Mouse (Mus musculus): ENCODE measurements at regions not wholly inside any gene's neighbourhood (a gene's known extent, or its start where the extent isn't known, plus 50 kb on each side); places are given as distances from the start of the nearest gene placed in this dataset.

DNA sequence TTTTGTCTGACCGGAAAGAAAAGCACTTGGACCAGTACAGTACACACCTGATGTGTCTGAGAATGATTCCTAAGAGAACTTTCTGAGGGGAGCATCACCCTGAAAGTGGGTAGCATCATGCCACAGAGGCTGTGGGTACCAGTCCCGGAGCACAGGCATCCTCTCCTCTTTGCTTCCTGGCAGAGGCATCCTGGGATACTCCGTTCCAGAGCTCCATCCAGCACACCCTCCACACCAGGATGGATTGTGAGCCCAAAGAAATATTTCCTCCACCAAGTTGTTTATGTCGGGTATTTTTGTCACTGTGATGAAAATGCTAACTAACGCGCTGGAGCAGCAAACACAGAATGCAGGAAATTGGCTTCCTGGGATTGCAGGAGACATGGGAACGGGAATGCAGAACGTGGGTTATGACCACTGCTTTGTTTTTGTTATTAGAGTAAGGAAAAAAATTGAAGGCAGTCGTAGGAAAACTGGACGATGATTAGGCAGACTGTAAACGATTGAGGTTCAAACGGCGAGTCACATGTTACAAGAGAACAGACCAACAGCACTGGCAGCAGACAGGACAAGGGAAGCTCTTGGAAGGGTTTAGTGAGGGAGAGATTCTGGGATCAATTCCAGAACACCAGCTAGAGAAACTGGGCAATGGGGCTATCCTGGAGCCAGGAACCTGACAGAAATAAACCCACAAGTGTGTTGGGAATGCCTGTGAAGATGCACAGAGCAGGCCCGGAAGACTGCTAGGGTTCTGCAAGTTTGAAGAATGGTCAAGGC is 134.6 kb downstream of the Fgf18 start:
- WGBS: 82% methylated on average over 14 of the region's 14 CpGs
- ATAC-seq: no peak

DNA sequence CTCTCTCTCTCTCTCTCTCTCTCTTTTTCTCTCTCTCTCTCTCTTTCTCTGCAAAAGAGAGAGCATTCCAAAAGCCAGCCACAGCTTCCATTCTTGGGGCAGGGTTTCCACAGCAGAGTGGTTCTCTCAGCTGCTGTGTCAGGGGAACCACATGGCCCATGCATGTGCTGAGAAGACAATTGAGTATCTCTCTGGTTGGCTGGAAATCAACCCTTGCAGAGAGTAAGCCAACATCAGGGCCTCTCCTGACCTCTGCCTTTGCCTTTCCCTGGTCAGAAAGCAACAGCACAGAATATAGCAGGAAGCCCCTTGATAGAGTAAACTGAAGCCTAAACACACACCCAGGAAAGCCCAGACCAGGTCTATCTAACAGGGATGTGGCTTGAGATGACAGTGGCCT is 138.6 kb downstream of the Fgf18 start:
- no peak overlapping the region for H3K4me2 ChIP-seq (ENCODE audit: low read length)
- no peak overlapping the region for H3K4me3 ChIP-seq (ENCODE audit: low read depth, low read length)

More for the DNA sequence above, 134.6 kb downstream of the Fgf18 start:
- Histone ChIP-seq H3K36me3 (ENCODE audit: control insufficient read depth, insufficient read depth, low read length) (no peaks in the 10 kb centered on the region), H3K4me2 (ENCODE audit: low read length) (no peak overlapping the region), H3K9me3 (replicated peaks; ENCODE audit: control insufficient read depth, low read length, poor library complexity, severe bottlenecking) (no peaks in the 10 kb centered on the region), H3K27ac (ENCODE audit: low read length) (no peak overlapping the region), H3K27me3 (ENCODE audit: control insufficient read depth, insufficient read depth, low read depth, low read length) (no peaks in the 10 kb centered on the region), H3K4me1 (ENCODE audit: control insufficient read depth, insufficient read depth, low read length) (no peaks in the 10 kb centered on the region), H3K4me3 (ENCODE audit: low read depth, low read length) (no peak overlapping the region), H3K9ac (ENCODE audit: low read depth, low read length) (no peak overlapping the region)

DNA sequence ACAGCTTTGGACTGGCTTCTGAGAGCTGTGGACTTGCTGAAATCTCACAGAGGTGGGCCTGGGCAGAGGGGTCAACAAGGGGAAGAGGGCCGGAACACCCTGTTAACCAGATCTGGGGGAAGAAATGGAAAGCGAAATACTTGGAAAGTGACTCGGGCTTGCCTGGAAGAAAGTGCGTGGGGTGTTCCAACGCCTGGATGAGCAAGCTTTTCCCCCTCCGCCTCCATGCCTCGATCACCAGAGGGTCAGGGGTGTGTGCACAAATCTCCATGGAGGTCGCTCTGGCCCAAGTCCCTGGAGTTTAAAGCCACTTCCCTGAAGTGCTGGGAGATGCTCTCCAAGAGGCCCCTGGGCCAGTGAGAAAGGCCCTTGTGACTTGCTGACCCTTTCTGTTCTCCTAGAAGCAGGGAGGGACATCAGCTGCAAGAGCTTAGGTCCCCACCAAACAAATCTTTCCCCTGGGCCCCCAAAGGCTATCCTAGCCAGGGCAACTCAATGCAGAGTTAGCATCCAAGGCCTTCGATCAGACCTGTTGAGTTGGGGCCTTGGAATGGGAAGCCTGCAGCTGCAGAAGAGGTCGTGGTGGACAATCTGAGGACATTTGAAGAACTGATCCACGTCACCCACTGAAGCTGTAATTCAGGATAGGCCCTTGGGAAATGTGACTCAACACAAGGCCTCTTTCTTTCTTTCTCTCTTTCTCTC is 139.2 kb downstream of the Fgf18 start:
- no peaks in the 10 kb centered on the region for H3K9me3 ChIP-seq (replicated peaks; ENCODE audit: control insufficient read depth, low read length, poor library complexity, severe bottlenecking)
- H3K4me3 ChIP-seq (ENCODE audit: low read depth, low read length): no peak overlapping the region
- no peak overlapping the region for H3K27ac ChIP-seq (ENCODE audit: low read length)
- no peak for ATAC-seq
- no peaks in the 10 kb centered on the region for H3K27me3 ChIP-seq (ENCODE audit: control insufficient read depth, insufficient read depth, low read depth, low read length)
- H3K4me2 ChIP-seq (ENCODE audit: low read length): no peak overlapping the region
- 91% methylated on average over 11 of the region's 11 CpGs for WGBS
- H3K9ac ChIP-seq (ENCODE audit: low read depth, low read length): no peak overlapping the region
- H3K36me3 ChIP-seq (ENCODE audit: control insufficient read depth, insufficient read depth, low read length): no peaks in the 10 kb centered on the region
- H3K4me1 ChIP-seq (ENCODE audit: control insufficient read depth, insufficient read depth, low read length): peaks cover 10% of the 10 kb centered on the region

More for the DNA sequence above, 138.6 kb downstream of the Fgf18 start:
- no peaks in the 10 kb centered on the region for H3K27me3 ChIP-seq (ENCODE audit: control insufficient read depth, insufficient read depth, low read depth, low read length)
- H3K4me1 ChIP-seq (ENCODE audit: control insufficient read depth, insufficient read depth, low read length): peaks cover 10% of the 10 kb centered on the region
- no peak overlapping the region for H3K9ac ChIP-seq (ENCODE audit: low read depth, low read length)
- no peaks in the 10 kb centered on the region for H3K9me3 ChIP-seq (replicated peaks; ENCODE audit: control insufficient read depth, low read length, poor library complexity, severe bottlenecking)
- H3K27ac ChIP-seq (ENCODE audit: low read length): no peak overlapping the region
- no peaks in the 10 kb centered on the region for H3K36me3 ChIP-seq (ENCODE audit: control insufficient read depth, insufficient read depth, low read length)
- no peak for ATAC-seq

DNA sequence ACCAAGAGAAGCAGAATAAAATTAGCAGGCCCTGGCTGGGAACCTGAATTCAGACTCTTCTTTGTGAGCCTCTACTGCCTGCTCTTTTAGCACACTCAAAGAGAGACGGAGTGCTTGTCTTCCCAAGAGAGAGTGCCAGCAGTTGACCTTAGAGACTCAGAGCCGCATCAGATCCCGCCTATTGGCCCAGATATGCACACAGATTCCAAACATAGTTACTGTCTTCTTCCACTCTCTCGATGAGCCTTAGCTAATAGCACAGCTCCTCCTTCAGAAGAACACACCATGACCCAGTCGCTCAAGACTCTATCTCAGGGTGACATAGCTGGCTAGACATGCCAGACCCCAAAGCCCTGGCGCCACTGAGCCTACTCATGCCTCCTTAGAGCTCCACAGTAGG is 139.8 kb downstream of the Fgf18 start:
- Histone ChIP-seq H3K27me3 (ENCODE audit: control insufficient read depth, insufficient read depth, low read depth, low read length) (no peaks in the 10 kb centered on the region), H3K27ac (ENCODE audit: low read length) (no peak overlapping the region), H3K4me1 (ENCODE audit: control insufficient read depth, insufficient read depth, low read length) (peaks cover 10% of the 10 kb centered on the region), H3K36me3 (ENCODE audit: control insufficient read depth, insufficient read depth, low read length) (no peaks in the 10 kb centered on the region), H3K4me2 (ENCODE audit: low read length) (no peak overlapping the region), H3K9ac (ENCODE audit: low read depth, low read length) (no peak overlapping the region), H3K9me3 (replicated peaks; ENCODE audit: control insufficient read depth, low read length, poor library complexity, severe bottlenecking) (no peaks in the 10 kb centered on the region), H3K4me3 (ENCODE audit: low read depth, low read length) (no peak overlapping the region)
- no peak for ATAC-seq
- 93% methylated on average over 6 of the region's 6 CpGs for WGBS

DNA sequence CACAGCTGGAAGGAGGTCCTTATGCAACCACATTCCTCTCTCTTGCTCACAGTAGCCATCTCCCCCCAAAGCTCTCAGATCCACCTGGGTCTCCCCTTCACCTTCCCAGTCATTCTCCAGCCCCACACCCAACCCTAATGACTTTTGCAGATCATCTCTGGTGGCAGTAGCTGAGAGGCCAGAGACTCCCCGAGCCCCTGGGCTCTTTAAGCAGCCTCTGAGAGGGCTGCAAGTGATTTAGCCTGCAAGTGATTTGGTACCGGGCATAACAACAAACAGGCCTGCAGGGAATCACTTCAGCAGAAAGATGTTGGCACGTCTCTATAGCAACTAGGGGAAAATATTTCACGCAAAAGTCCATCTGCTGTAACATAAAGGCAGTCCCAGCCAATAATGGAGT is 142.0 kb downstream of the Fgf18 start:
- ATAC-seq: peak; percentile 71; the same call in 1 of the 2 replicates
- no peak overlapping the region for H3K4me2 ChIP-seq (ENCODE audit: low read length)
- no peaks in the 10 kb centered on the region for H3K9me3 ChIP-seq (replicated peaks; ENCODE audit: control insufficient read depth, low read length, poor library complexity, severe bottlenecking)
- 22% methylated on average over 4 of the region's 4 CpGs for WGBS
- peak overlapping the region; percentile 25 for H3K27ac ChIP-seq (ENCODE audit: low read length)
- H3K4me1 ChIP-seq (ENCODE audit: control insufficient read depth, insufficient read depth, low read length): peaks cover 10% of the 10 kb centered on the region
- H3K4me3 ChIP-seq (ENCODE audit: low read depth, low read length): no peak overlapping the region
- H3K36me3 ChIP-seq (ENCODE audit: control insufficient read depth, insufficient read depth, low read length): no peaks in the 10 kb centered on the region
- H3K9ac ChIP-seq (ENCODE audit: low read depth, low read length): no peak overlapping the region
- H3K27me3 ChIP-seq (ENCODE audit: control insufficient read depth, insufficient read depth, low read depth, low read length): no peaks in the 10 kb centered on the region

DNA sequence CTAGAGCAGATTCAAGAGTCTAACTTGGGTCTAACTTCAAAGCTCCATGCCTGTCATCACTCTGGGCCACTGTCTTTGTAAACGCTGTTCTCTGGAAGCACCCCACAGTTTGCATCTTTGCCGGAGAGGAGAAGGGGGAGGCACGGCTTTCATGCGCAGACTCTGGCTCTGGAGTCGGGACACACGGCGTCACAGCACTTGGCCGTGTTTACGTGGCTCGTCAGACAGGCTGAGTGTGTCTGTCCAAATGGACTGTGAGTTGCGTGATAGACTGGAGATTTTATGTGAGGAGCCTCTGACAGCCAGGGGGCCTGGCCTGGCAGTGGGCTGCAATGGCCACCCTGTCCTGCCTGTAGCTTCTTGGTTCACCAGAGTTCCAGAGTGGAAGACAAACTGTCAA is 142.6 kb downstream of the Fgf18 start:
- 80% methylated on average over 11 of the region's 11 CpGs for WGBS
- no peak overlapping the region for H3K9ac ChIP-seq (ENCODE audit: low read depth, low read length)
- no peaks in the 10 kb centered on the region for H3K36me3 ChIP-seq (ENCODE audit: control insufficient read depth, insufficient read depth, low read length)
- no peaks in the 10 kb centered on the region for H3K27me3 ChIP-seq (ENCODE audit: control insufficient read depth, insufficient read depth, low read depth, low read length)
- H3K9me3 ChIP-seq (replicated peaks; ENCODE audit: control insufficient read depth, low read length, poor library complexity, severe bottlenecking): no peaks in the 10 kb centered on the region
- peaks cover 10% of the 10 kb centered on the region for H3K4me1 ChIP-seq (ENCODE audit: control insufficient read depth, insufficient read depth, low read length)
- peak overlapping the region; percentile 25 for H3K27ac ChIP-seq (ENCODE audit: low read length)
- H3K4me2 ChIP-seq (ENCODE audit: low read length): no peak overlapping the region
- ATAC-seq: peak; percentile 32; the same call in 1 of the 2 replicates
- H3K4me3 ChIP-seq (ENCODE audit: low read depth, low read length): no peak overlapping the region

DNA sequence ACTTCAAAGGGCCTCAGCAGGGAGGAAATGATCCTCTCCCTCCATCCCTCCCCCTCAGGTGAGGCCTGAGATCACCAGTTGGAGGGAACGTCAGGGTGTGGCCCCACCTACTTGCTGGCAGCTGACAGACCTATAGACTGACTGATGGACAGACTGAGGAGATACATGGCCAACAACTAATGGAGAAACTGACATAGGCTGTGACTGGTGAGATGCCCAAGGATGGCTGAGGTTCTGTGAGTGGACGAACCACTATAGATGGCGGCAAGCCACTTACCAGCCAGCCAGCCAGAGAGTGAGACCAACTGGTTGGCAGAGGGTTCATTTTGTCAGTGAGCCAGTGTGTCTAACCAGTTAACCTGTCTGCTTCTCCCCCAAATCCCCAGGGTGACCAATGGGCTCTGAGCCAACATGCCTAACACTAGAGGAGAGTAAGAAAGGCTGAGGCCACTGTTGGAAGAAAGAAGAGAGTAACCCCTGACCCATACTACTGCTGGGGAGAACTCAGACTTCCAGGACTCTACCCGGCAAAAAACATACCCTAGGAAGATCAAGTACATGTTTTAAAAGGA is 147.4 kb downstream of the Fgf18 start:
- Histone ChIP-seq H3K9me3 (replicated peaks; ENCODE audit: control insufficient read depth, low read length, poor library complexity, severe bottlenecking) (no peaks in the 10 kb centered on the region), H3K4me1 (ENCODE audit: control insufficient read depth, insufficient read depth, low read length) (peaks cover 1% of the 10 kb centered on the region), H3K36me3 (ENCODE audit: control insufficient read depth, insufficient read depth, low read length) (no peaks in the 10 kb centered on the region), H3K27ac (ENCODE audit: low read length) (no peak overlapping the region), H3K27me3 (ENCODE audit: control insufficient read depth, insufficient read depth, low read depth, low read length) (no peaks in the 10 kb centered on the region), H3K9ac (ENCODE audit: low read depth, low read length) (no peak overlapping the region), H3K4me2 (ENCODE audit: low read length) (no peak overlapping the region), H3K4me3 (ENCODE audit: low read depth, low read length) (no peak overlapping the region)
- ATAC-seq: no peak
- 84% methylated on average over 4 of the region's 4 CpGs for WGBS

DNA sequence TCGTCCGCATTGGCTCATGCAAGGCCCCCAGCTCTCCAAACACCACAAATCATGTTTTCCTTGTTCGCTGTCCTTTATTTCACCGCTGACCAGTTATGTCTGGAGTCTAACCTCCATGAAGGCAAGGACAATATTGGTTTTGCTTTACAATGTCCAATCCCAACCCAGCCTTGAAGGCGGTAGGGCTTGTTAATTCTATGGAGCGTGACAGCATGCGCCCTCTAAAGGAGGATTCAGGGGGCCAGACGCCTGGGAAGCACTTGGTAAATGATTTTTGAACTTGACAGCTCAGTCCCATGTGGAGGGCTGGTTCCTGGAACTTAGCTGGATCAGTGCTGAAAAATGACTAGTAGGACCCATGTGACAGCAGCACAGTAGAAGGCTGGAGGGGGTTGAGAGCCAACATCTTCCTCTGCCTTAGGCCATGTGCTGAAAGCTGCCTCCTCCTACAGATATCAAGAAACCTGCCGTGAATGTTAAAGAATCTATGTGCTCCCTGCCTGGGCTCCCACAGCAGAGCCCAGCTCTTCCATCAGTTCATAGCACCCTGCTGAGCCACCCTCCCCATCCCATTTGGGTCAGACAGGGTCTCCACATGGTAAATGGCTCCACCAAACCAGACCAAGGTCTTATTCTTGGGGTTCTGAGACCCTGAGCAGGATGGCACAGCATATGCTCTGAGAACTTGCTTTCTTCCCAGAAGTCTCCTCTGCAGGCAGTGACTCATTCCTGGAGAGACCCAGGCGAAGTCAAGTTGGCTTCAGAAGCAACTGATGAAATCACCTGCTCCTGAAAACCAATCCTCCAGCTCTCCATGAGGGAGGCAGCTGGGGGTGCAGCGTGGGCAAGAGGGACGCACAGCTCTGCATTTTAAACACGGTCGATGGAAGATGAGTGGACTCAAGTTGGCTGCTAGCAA is 148.3 kb downstream of the Fgf18 start:
- H3K27me3 ChIP-seq (ENCODE audit: control insufficient read depth, insufficient read depth, low read depth, low read length): no peaks in the 10 kb centered on the region
- no peaks in the 10 kb centered on the region for H3K9me3 ChIP-seq (replicated peaks; ENCODE audit: control insufficient read depth, low read length, poor library complexity, severe bottlenecking)
- no peak overlapping the region for H3K4me2 ChIP-seq (ENCODE audit: low read length)
- WGBS: 81% methylated on average over 14 of the region's 14 CpGs
- no peak overlapping the region for H3K4me3 ChIP-seq (ENCODE audit: low read depth, low read length)
- H3K4me1 ChIP-seq (ENCODE audit: control insufficient read depth, insufficient read depth, low read length): no peaks in the 10 kb centered on the region
- H3K36me3 ChIP-seq (ENCODE audit: control insufficient read depth, insufficient read depth, low read length): no peaks in the 10 kb centered on the region
- H3K27ac ChIP-seq (ENCODE audit: low read length): no peak overlapping the region
- no peak overlapping the region for H3K9ac ChIP-seq (ENCODE audit: low read depth, low read length)
- no peak for ATAC-seq

All from midbrain, embryonic 16.5 days (tissue).